Mouse (Mus musculus): ENCODE results near the gene Gm9747. TPM values are rescaled to one million over a fixed set of nuclear protein-coding genes. Genes with fewer than 3 reads are reported as not detected.
A peak's percentile ranks its signal among the peaks of the same experiment; 100 is the strongest.

Gm9747 gene
- total and polyA plus RNA-seq, 2 experiments from 2014 or later: 17.5 TPM; not detected in 1

DNA sequence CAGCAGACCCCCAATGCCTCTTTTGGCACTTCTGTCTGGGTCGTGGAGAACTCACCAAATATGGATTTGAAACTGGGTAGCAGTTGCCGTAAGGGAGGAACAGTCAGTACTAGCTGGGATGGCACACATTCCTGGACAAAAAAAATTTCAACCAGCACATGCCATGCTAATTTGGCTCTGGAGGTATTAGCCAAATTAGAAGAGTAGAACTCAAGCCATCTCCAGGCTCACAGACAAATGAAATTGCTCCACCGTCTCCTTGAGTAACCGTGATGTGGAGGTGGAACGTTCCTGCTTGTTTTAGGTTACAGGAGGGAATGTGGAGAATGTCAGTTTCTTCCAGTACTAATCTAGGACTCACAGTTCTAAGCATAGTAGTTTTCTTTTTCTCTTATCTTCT lies 25.4 kb upstream of the Gm9747 start:
- no peaks in the 10 kb centered on the region for H3K4me1 ChIP-seq (ENCODE audit: insufficient read depth, low read length)
- H3K27me3 ChIP-seq (ENCODE audit: insufficient read depth, low read length): 0 out of 2 replicates have a peak, but pooled peaks cover 3% of the 10 kb centered on the region
- H3K4me2 ChIP-seq (ENCODE audit: low read depth, low read length): no peak overlapping the region
- WGBS: 87% methylated on average over 5 of the region's 5 CpGs
- H3K27ac ChIP-seq: no peak overlapping the region
- no peak for ATAC-seq
- DNase-seq (ENCODE audit: low spot score): no peak
- H3K9me3 ChIP-seq (ENCODE audit: low read length): no peaks in the 10 kb centered on the region
- no peak overlapping the region for H3K9ac ChIP-seq (replicated peaks; ENCODE audit: low read length)
- no peak for TF ChIP-seq CTCF (IDR thresholded peaks at IDR 0.05; ENCODE audit: low read depth)
- no peak overlapping the region for H3K4me3 ChIP-seq (ENCODE audit: low read length)
- no peaks in the 10 kb centered on the region for H3K36me3 ChIP-seq (ENCODE audit: insufficient read depth, low read length)

DNA sequence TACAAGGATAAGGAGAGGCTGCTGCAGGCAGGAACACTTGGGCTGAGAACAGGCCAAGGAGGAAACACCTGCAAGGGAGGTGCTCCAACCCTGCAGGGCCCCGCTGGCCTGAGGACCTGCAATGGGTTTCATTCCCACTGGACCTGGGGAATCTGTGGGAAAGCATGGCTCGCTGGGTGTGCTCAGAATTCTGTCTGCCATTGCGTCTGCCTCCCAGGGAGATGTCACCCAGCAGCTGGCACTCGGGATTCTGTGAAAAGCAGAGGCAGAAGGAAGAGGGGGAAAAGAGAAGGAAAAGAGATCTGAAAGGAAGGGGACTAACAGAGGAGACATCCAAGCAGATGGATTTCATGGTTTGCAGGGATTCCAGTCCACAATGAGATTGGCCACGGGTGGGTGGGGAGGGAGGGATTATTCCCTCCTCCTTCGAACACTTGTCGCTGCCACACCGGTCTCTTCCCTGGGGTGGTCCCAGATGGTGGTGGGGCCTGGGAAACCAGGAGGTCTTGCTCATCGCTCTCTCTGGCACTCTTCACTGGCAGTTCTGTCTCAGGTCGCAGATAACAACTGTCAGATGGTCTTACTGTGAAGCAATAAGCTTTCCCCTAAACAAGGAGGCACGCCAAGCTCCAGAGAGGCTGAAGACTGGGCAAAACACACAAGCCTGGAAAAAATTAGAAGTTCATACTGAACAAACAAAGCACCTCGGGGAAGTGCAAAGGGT lies 12.1 kb upstream of the Gm9747 start:
- ATAC-seq (peak; percentile 79), DNase-seq (ENCODE audit: low spot score) (peak; percentile 61)
- H3K4me2 ChIP-seq (ENCODE audit: low read depth, low read length): peak overlapping the region; percentile 8; the same call in 1 of the 2 replicates
- H3K4me1 ChIP-seq (ENCODE audit: insufficient read depth, low read length): no peaks in the 10 kb centered on the region
- peak overlapping the region; percentile 52; the same call in 1 of the 2 replicates for H3K27ac ChIP-seq
- 24% methylated on average over 12 of the region's 12 CpGs for WGBS
- H3K36me3 ChIP-seq (ENCODE audit: insufficient read depth, low read length): no peaks in the 10 kb centered on the region
- no peaks in the 10 kb centered on the region for H3K9me3 ChIP-seq (ENCODE audit: low read length)
- TF ChIP-seq CTCF (IDR thresholded peaks at IDR 0.05; ENCODE audit: low read depth): no peak
- no peak overlapping the region for H3K9ac ChIP-seq (replicated peaks; ENCODE audit: low read length)
- no peaks in the 10 kb centered on the region for H3K27me3 ChIP-seq (ENCODE audit: insufficient read depth, low read length)
- no peak overlapping the region for H3K4me3 ChIP-seq (ENCODE audit: low read length)

DNA sequence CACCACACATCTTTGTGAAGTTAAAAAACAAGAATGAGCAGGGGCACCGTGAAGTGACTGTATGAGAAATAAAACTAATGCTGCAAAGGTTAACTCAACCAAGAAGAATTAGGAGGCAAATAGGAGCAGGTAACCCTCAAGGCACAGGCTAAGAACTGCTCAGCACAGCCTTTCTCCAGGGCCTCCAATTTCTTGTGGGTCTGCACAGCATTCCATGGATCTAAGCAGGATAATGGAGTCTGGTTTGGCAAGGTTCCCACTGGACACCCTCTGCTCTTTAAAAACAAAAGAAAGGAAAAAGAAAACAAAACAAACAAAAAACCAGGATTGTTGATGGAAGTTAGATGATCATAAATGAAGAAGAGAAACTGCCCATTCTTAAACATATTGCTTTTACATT lies 11.4 kb upstream of the Gm9747 start:
- H3K4me1 ChIP-seq (ENCODE audit: insufficient read depth, low read length): no peaks in the 10 kb centered on the region
- H3K36me3 ChIP-seq (ENCODE audit: insufficient read depth, low read length): no peaks in the 10 kb centered on the region
- no peak overlapping the region for H3K4me2 ChIP-seq (ENCODE audit: low read depth, low read length)
- no peaks in the 10 kb centered on the region for H3K27me3 ChIP-seq (ENCODE audit: insufficient read depth, low read length)
- H3K27ac ChIP-seq: no peak overlapping the region; the same call in 1 of the 2 replicates
- 59% methylated on average over 1 of the region's 1 CpGs for WGBS
- no peak overlapping the region for H3K9ac ChIP-seq (replicated peaks; ENCODE audit: low read length)
- DNase-seq (ENCODE audit: low spot score) (no peak), ATAC-seq (no peak)
- no peaks in the 10 kb centered on the region for H3K9me3 ChIP-seq (ENCODE audit: low read length)
- H3K4me3 ChIP-seq (ENCODE audit: low read length): no peak overlapping the region
- no peak for TF ChIP-seq CTCF (IDR thresholded peaks at IDR 0.05; ENCODE audit: low read depth)

DNA sequence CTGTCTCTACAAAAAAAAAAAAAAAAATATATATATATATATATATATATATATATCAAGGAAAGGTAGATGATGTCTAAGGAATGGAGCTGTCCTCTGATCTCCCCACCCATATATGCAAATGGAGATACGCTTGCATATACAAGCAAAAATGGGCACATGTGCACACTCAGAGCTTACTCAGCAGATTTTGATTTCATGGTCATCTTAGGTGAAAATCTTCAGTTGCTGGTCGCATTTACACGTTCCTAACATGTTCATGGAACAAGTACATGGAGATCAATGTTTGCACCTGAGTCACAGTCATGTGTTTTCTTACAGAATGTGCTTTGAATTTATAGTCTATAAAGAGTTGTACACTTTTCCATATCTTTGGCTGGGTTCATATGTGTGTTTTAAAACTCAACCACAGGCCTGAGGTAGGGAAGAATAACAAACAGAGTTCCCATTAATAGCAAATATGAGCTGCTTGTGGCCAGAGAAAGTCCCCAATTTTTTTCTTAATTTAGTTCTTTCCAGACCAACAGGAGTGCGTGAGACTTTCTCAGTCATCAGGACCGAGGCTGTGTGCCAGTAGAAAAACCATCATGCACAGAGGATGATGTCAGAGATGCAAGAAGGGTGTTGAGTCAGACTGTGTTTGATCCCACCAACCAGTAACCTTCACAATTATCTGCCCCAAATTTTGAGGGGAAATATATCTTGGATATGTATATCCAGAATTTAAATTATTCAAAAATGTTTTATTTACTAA lies 9.7 kb upstream of the Gm9747 start:
- Histone ChIP-seq H3K27me3 (ENCODE audit: insufficient read depth, low read length) (no peaks in the 10 kb centered on the region), H3K9ac (replicated peaks; ENCODE audit: low read length) (no peak overlapping the region), H3K36me3 (ENCODE audit: insufficient read depth, low read length) (no peaks in the 10 kb centered on the region), H3K4me2 (ENCODE audit: low read depth, low read length) (no peak overlapping the region), H3K9me3 (ENCODE audit: low read length) (no peaks in the 10 kb centered on the region), H3K4me1 (ENCODE audit: insufficient read depth, low read length) (no peaks in the 10 kb centered on the region), H3K4me3 (ENCODE audit: low read length) (no peak overlapping the region), H3K27ac (no peak overlapping the region)
- ATAC-seq (no peak), DNase-seq (ENCODE audit: low spot score) (no peak)
- no peak for TF ChIP-seq CTCF (IDR thresholded peaks at IDR 0.05; ENCODE audit: low read depth)
- 91% methylated on average over 5 of the region's 5 CpGs for WGBS

DNA sequence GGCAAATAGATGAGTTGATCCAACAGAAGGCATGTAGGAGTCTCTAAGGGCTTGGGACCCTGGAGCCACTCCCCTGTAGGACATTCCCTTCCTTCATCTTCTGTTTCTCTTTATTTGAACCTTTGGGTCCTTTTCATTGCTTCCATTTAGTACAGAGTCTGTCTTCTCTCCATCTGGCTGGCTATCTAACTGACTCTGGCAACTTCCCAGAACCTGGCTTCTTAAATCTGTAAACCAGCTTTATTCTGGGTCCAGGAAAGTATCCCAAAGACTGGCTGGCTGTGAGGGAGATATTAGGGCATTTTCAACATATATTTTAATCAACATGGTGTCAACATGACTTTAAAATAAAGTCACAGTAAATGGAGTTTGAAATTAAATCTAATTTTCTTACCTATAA lies 4.1 kb upstream of the Gm9747 start:
- no peak overlapping the region for H3K9ac ChIP-seq (replicated peaks; ENCODE audit: low read length)
- DNase-seq (ENCODE audit: low spot score) (no peak), ATAC-seq (no peak)
- H3K27me3 ChIP-seq (ENCODE audit: insufficient read depth, low read length): no peaks in the 10 kb centered on the region
- H3K36me3 ChIP-seq (ENCODE audit: insufficient read depth, low read length): no peaks in the 10 kb centered on the region
- H3K27ac ChIP-seq: no peak overlapping the region
- H3K4me3 ChIP-seq (ENCODE audit: low read length): no peak overlapping the region
- no peaks in the 10 kb centered on the region for H3K4me1 ChIP-seq (ENCODE audit: insufficient read depth, low read length)
- no peak for TF ChIP-seq CTCF (IDR thresholded peaks at IDR 0.05; ENCODE audit: low read depth)
- no peaks in the 10 kb centered on the region for H3K9me3 ChIP-seq (ENCODE audit: low read length)
- no peak overlapping the region for H3K4me2 ChIP-seq (ENCODE audit: low read depth, low read length)

DNA sequence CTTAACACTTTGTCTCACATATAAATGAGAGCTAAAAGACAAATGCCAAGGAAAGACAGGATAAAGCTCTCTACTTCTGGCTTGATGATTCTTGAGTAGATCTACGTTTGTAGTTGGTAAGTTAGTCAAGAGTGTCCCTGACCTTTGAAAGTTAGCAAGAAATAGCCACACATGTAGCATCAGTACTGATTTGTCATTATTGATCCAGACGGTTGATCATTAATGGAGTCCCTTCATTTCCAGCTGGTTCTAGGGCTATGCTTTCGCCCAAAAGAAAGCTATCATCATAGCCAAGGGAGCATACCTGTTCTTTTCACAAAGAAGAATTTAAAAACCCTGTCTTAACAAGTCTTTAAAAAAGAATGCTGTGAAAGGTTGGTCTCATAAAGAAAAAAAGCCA lies 1.7 kb downstream of the Gm9747 start:
- 94% methylated on average over 3 of the region's 3 CpGs for WGBS

More for the DNA sequence above, 1.7 kb downstream of the Gm9747 start:
- H3K36me3 ChIP-seq (ENCODE audit: insufficient read depth, low read length): peaks cover 10% of the 10 kb centered on the region; the same call in 1 of the 2 replicates
- H3K27me3 ChIP-seq (ENCODE audit: insufficient read depth, low read length): no peaks in the 10 kb centered on the region
- ATAC-seq (no peak), DNase-seq (ENCODE audit: low spot score) (no peak)
- H3K4me1 ChIP-seq (ENCODE audit: insufficient read depth, low read length): no peaks in the 10 kb centered on the region
- H3K9ac ChIP-seq (replicated peaks; ENCODE audit: low read length): no peak overlapping the region
- H3K4me3 ChIP-seq (ENCODE audit: low read length): no peak overlapping the region
- no peak overlapping the region for H3K27ac ChIP-seq
- no peak overlapping the region for H3K4me2 ChIP-seq (ENCODE audit: low read depth, low read length)
- H3K9me3 ChIP-seq (ENCODE audit: low read length): no peaks in the 10 kb centered on the region
- no peak for TF ChIP-seq CTCF (IDR thresholded peaks at IDR 0.05; ENCODE audit: low read depth)
